Mouse (Mus musculus) natural killer cell, adult 2 months (primary cell): ENCODE measurements around the gene Lama5.
A peak's percentile ranks its signal among the peaks of the same experiment; 100 is the strongest.
"Not testable (repeated sequence)": the region's sequence is repeated elsewhere in the genome, so short reads cannot be mapped to it uniquely, and the experiment has no call there.

Experiments
- DNase-seq, 2 experiments: peaks; one replicate each; pipeline ENCODE4 v3.0.0; 2022; ENCODE audit warnings: low spot score in 2 of 2

Gene Lama5

GRCm38 (mm10) chr2:180197323-180198037 is 28.2 kb downstream of the Lama5 start:
- no peak for DNase-seq

GRCm38 (mm10) chr2:180196610-180197322 is 28.9 kb downstream of the Lama5 start:
- no peak for DNase-seq

GRCm38 (mm10) chr2:180187362-180187761 is 38.3 kb downstream of the Lama5 start:
- no peak for DNase-seq

- DNase-seq, result no peak
These were observed 40.0 kb downstream of the Lama5 start for GRCm38 (mm10) chr2:180185686-180186085.

GRCm38 (mm10) chr2:180184752-180185109 is 40.9 kb downstream of the Lama5 start:
- no peak for DNase-seq

GRCm38 (mm10) chr2:180184011-180184751 is 41.5 kb downstream of the Lama5 start:
- DNase-seq, result no peak

- DNase-seq, result no peak
These were observed 44.1 kb downstream of the Lama5 start for GRCm38 (mm10) chr2:180181542-180181941.

- DNase-seq, result no peak
These were observed 49.9 kb downstream of the Lama5 start for GRCm38 (mm10) chr2:180175725-180176124.

GRCm38 (mm10) chr2:180174121-180174520 is 51.5 kb downstream of the Lama5 start:
- DNase-seq, result no peak

- DNase-seq, result not testable (repeated sequence)
These were observed 51.9 kb downstream of the Lama5 start for GRCm38 (mm10) chr2:180173711-180174110.

- DNase-seq, result no peak
These were observed 52.5 kb downstream of the Lama5 start for GRCm38 (mm10) chr2:180173163-180173562.

GRCm38 (mm10) chr2:180172152-180172551 is 53.5 kb downstream of the Lama5 start:
- DNase-seq, result no peak

GRCm38 (mm10) chr2:180171522-180172070 is 54.1 kb downstream of the Lama5 start:
- DNase-seq, result no peak

- DNase-seq, result peak; percentile 96 to 98
These were observed 54.7 kb downstream of the Lama5 start, which contains the start of gene Adrm1 for GRCm38 (mm10) chr2:180170806-180171521. TSS of gene Adrm1 (plus strand) at chr2:180171485.

GRCm38 (mm10) chr2:180170151-180170805 is 55.4 kb downstream of the Lama5 start:
- no peak for DNase-seq

- DNase-seq, result no peak
These were observed 58.8 kb downstream of the Lama5 start for GRCm38 (mm10) chr2:180166869-180167268.

GRCm38 (mm10) chr2:180165855-180166254 is 59.8 kb downstream of the Lama5 start:
- DNase-seq, result no peak

GRCm38 (mm10) chr2:180158627-180159026 is 67.0 kb downstream of the Lama5 start:
- DNase-seq, result no peak

GRCm38 (mm10) chr2:180154796-180155195 is 70.9 kb downstream of the Lama5 start:
- no peak for DNase-seq

- DNase-seq, result no peak
These were observed 77.1 kb downstream of the Lama5 start for GRCm38 (mm10) chr2:180148551-180148950.

- DNase-seq, result no peak
These were observed 78.3 kb downstream of the Lama5 start for GRCm38 (mm10) chr2:180147379-180147778.
